Mouse (Mus musculus): ENCODE measurements around the gene Gm45837. TPM values are rescaled to one million over a fixed set of nuclear protein-coding genes. Genes with fewer than 3 reads are reported as not detected.

Gm45837 gene
- total and polyA plus RNA-seq, 2 experiments from 2014 or later = not detected

DNA sequence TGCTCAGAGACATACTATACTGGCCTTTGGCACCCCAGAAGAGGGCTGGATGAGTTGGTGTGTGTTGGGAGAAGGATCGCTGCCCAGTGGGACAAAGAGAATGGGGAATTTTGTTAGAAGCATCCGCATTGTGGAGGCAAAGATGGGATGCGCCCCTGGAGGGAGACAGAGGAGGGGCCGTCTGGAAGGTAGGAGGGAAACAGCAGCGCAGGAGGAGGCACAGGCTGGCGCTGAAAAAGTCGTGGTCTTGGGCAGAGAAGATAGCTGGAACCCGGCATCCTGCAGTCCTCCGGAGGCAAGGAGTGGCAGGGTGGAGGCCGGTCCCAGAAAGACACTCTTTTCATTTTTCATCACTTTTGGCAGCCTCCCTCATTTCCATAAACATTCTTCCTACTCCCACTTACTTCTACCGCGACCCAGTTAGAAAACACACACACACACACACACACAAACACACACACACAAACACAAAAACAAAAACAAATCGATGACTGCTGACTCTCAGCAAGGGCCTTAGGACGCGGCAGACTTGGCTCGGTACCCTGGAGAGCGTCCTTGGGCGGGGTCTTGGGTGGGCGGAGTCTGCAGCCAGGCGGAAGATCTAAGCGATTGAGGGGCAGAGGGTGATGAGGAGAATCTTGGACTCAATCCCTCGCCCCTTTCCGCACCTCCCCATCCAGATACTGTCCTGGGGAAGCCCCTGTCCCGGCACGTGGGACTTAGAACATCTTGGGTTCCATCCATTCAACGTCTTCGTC lies 8.5 kb downstream of the Gm45837 start:
- TF ChIP-seq CTCF (IDR thresholded peaks at IDR 0.05) = no peak
- H3K4me3 ChIP-seq (ENCODE audit: low read depth, low read length) = no peak overlapping the region
- no peak overlapping the region for H3K4me2 ChIP-seq (ENCODE audit: low read depth, low read length, poor library complexity, severe bottlenecking)
- ATAC-seq (ENCODE audit: low FRiP score) (no peak), DNase-seq (ENCODE audit: low spot score) (no peak)
- 6% methylated on average over 27 of the region's 27 CpGs for WGBS
- no peak overlapping the region for H3K9ac ChIP-seq (replicated peaks; ENCODE audit: low read length, poor library complexity, severe bottlenecking)
- peaks cover 23% of the 10 kb centered on the region; the same call in 1 of the 2 replicates for H3K4me1 ChIP-seq (ENCODE audit: insufficient read depth, low read length)
- H3K27me3 ChIP-seq (ENCODE audit: insufficient read depth, low read length) = peaks cover 6% of the 10 kb centered on the region; the same call in 1 of the 2 replicates
- no peaks in the 10 kb centered on the region for H3K36me3 ChIP-seq (ENCODE audit: insufficient read depth, low read length)
- no peaks in the 10 kb centered on the region for H3K9me3 ChIP-seq (ENCODE audit: low read length)
- H3K27ac ChIP-seq (ENCODE audit: low read depth, low read length) = no peak overlapping the region

DNA sequence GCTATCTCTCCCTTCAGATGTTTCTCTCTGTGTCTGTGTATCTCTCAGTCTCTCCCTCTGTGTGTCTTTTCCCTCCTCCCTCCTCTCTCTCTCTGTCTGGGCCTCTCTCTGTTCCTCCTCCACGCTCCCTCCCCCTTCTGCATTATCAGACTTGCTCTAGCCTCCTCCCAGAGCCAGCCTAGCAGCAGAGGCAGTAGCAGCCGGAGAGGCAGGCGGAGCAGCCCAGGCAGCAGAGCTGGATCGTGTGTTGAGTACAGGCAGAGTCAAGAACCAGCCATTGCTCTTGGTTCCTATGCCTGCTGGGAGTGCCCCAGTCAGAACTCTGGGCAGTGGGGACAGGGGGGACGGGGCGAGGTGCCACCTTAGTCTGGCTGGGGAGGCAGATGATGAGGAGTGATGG lies 10.8 kb downstream of the Gm45837 start, which contains the start of gene Pde2a:
Pde2a (plus strand) TSS at position 163 of the 400 bp plus-strand sequence.
- H3K27ac ChIP-seq (ENCODE audit: low read depth, low read length) = peak within 1 kb of the TSS; percentile 39; the same call in 1 of the 2 replicates
- peaks cover 11% of the 10 kb centered on the region; the same call in 1 of the 2 replicates for H3K4me1 ChIP-seq (ENCODE audit: insufficient read depth, low read length)

DNA sequence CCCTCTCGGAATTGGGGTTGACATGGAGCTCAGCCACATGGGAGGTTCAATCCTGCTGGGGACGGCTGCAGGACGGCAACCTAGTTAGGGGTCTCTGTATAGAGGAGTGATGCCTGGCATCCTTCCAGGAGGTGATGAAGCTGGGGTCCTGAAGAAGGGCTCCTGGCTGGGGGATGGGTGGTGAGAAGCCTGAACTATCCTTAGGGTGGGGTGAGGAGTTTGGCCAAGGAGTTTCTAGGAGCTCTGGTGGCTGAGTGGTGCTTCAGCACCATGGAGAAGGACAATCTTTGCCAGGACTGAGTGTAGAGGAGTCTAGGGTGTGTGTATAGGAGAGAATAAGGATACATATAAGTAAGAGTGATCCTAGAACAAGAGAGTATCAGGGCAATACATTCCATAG lies 11.4 kb downstream of the Gm45837 start:
- Histone ChIP-seq H3K9ac (replicated peaks; ENCODE audit: low read length, poor library complexity, severe bottlenecking) (peak overlapping the region; percentile 15), H3K4me1 (ENCODE audit: insufficient read depth, low read length) (peaks cover 11% of the 10 kb centered on the region; the same call in 1 of the 2 replicates), H3K27ac (ENCODE audit: low read depth, low read length) (0 out of 2 replicates have a peak overlapping the region, but pooled peaks have one; percentile 39), H3K4me3 (ENCODE audit: low read depth, low read length) (peak overlapping the region; percentile 28), H3K27me3 (ENCODE audit: insufficient read depth, low read length) (peaks cover 6% of the 10 kb centered on the region; the same call in 1 of the 2 replicates), H3K36me3 (ENCODE audit: insufficient read depth, low read length) (no peaks in the 10 kb centered on the region), H3K4me2 (ENCODE audit: low read depth, low read length, poor library complexity, severe bottlenecking) (peak overlapping the region; percentile 58), H3K9me3 (ENCODE audit: low read length) (no peaks in the 10 kb centered on the region)
- no peak for TF ChIP-seq CTCF (IDR thresholded peaks at IDR 0.05)
- ATAC-seq (ENCODE audit: low FRiP score) (no peak), DNase-seq (ENCODE audit: low spot score) (no peak)
- 18% methylated on average over 3 of the region's 3 CpGs for WGBS

More for the DNA sequence above, 10.8 kb downstream of the Gm45837 start, which contains the start of gene Pde2a:
- H3K4me3 ChIP-seq (ENCODE audit: low read depth, low read length) = peak within 1 kb of the TSS; percentile 28
- WGBS = 14% methylated on average over 6 of the region's 6 CpGs
- DNase-seq (ENCODE audit: low spot score) = peak; percentile 64
- H3K36me3 ChIP-seq (ENCODE audit: insufficient read depth, low read length) = no peaks in the 10 kb centered on the region
- H3K9me3 ChIP-seq (ENCODE audit: low read length) = no peaks in the 10 kb centered on the region
- H3K27me3 ChIP-seq (ENCODE audit: insufficient read depth, low read length) = peaks cover 6% of the 10 kb centered on the region; the same call in 1 of the 2 replicates
- peak; percentile 71 for ATAC-seq (ENCODE audit: low FRiP score)
- H3K9ac ChIP-seq (replicated peaks; ENCODE audit: low read length, poor library complexity, severe bottlenecking) = peak within 1 kb of the TSS; percentile 15
- peak within 1 kb of the TSS; percentile 58 for H3K4me2 ChIP-seq (ENCODE audit: low read depth, low read length, poor library complexity, severe bottlenecking)
- no peak for TF ChIP-seq CTCF (IDR thresholded peaks at IDR 0.05)

DNA sequence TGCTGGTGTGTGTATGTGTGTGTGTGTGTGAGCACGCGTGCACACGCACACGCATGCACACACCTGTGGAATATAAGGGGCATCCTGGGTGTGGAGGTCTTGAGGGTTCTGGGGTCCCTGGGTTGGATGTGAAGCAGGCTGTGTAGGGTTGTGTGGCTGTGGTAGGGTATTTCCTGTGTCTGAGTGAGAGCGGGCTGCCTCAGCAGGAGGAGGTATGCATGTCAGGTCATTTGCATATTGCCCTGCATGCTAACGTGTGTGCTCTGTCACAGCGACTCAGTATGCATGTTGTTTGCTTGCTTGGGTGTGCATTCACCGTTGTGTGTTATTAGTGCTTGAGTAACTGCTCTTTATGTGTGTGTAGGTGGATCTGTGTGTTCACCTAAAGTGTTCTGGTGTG lies 12.0 kb downstream of the Gm45837 start:
- H3K9me3 ChIP-seq (ENCODE audit: low read length) = no peaks in the 10 kb centered on the region
- H3K36me3 ChIP-seq (ENCODE audit: insufficient read depth, low read length) = no peaks in the 10 kb centered on the region
- H3K4me3 ChIP-seq (ENCODE audit: low read depth, low read length) = peak overlapping the region; percentile 28; the same call in 1 of the 2 replicates
- no peak overlapping the region for H3K27ac ChIP-seq (ENCODE audit: low read depth, low read length)
- ATAC-seq (ENCODE audit: low FRiP score) (no peak), DNase-seq (ENCODE audit: low spot score) (no peak)
- H3K27me3 ChIP-seq (ENCODE audit: insufficient read depth, low read length) = peaks cover 6% of the 10 kb centered on the region; the same call in 1 of the 2 replicates
- 78% methylated on average over 8 of the region's 8 CpGs for WGBS
- peaks cover 11% of the 10 kb centered on the region; the same call in 1 of the 2 replicates for H3K4me1 ChIP-seq (ENCODE audit: insufficient read depth, low read length)
- TF ChIP-seq CTCF (IDR thresholded peaks at IDR 0.05) = no peak
- H3K4me2 ChIP-seq (ENCODE audit: low read depth, low read length, poor library complexity, severe bottlenecking) = peak overlapping the region; percentile 58
- no peak overlapping the region for H3K9ac ChIP-seq (replicated peaks; ENCODE audit: low read length, poor library complexity, severe bottlenecking)

DNA sequence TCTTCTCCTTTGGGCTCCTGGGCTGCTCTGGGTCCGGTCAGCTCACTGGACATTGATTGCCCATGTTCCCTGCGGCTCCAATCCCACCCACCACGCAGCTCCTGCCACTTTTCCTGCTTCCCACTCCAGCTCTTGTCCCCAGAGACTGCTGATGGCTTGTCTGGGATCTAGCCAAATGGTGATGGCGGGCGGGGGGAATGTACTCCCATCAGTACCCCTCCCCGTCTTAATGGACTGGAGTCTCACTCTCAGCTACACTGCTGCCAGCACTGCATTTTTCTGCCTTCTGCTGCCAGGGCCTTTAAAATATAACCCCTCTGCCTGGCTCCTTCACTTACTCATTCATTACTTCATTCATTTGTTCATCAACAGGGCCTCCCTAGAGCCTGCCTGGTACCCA lies 13.3 kb downstream of the Gm45837 start:
- WGBS = 71% methylated on average over 6 of the region's 6 CpGs

DNA sequence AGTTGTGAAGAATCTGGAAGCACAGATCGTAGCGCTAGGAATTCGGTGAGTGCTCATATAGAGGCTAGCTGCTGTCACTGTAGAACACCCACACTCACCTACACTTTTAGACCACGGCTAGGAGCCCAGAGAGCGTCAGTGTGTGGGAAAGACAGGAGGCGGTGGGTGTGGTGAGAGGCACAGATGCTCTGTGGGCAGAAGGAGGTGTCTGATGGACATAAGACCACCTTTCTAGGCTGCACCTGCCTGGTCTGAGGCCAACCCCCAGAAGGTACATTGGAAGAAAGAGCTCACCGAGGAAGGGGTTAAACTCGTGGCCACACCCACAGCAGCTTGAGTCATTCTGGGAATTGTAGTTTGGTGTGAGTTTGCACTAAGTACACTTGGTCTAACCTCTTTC lies 16.0 kb downstream of the Gm45837 start:
- no peak for TF ChIP-seq CTCF (IDR thresholded peaks at IDR 0.05)
- H3K4me3 ChIP-seq (ENCODE audit: low read depth, low read length) = no peak overlapping the region
- 77% methylated on average over 8 of the region's 8 CpGs for WGBS
- H3K9me3 ChIP-seq (ENCODE audit: low read length) = no peaks in the 10 kb centered on the region
- DNase-seq (ENCODE audit: low spot score) = no peak
- H3K27me3 ChIP-seq (ENCODE audit: insufficient read depth, low read length) = no peaks in the 10 kb centered on the region
- no peak for ATAC-seq (ENCODE audit: low FRiP score)
- no peak overlapping the region for H3K9ac ChIP-seq (replicated peaks; ENCODE audit: low read length, poor library complexity, severe bottlenecking)
- H3K4me1 ChIP-seq (ENCODE audit: insufficient read depth, low read length) = no peaks in the 10 kb centered on the region; the same call in 1 of the 2 replicates
- H3K36me3 ChIP-seq (ENCODE audit: insufficient read depth, low read length) = no peaks in the 10 kb centered on the region
- H3K27ac ChIP-seq (ENCODE audit: low read depth, low read length) = no peak overlapping the region
- H3K4me2 ChIP-seq (ENCODE audit: low read depth, low read length, poor library complexity, severe bottlenecking) = peak overlapping the region; percentile 30

More for the DNA sequence above, 13.3 kb downstream of the Gm45837 start:
- no peak for TF ChIP-seq CTCF (IDR thresholded peaks at IDR 0.05)
- H3K4me1 ChIP-seq (ENCODE audit: insufficient read depth, low read length) = peaks cover 11% of the 10 kb centered on the region; the same call in 1 of the 2 replicates
- no peak for ATAC-seq (ENCODE audit: low FRiP score)
- H3K27ac ChIP-seq (ENCODE audit: low read depth, low read length) = no peak overlapping the region
- H3K4me2 ChIP-seq (ENCODE audit: low read depth, low read length, poor library complexity, severe bottlenecking) = no peak overlapping the region
- H3K4me3 ChIP-seq (ENCODE audit: low read depth, low read length) = no peak overlapping the region
- H3K27me3 ChIP-seq (ENCODE audit: insufficient read depth, low read length) = peaks cover 6% of the 10 kb centered on the region; the same call in 1 of the 2 replicates
- DNase-seq (ENCODE audit: low spot score) = peak; percentile 50
- H3K9me3 ChIP-seq (ENCODE audit: low read length) = no peaks in the 10 kb centered on the region
- no peaks in the 10 kb centered on the region for H3K36me3 ChIP-seq (ENCODE audit: insufficient read depth, low read length)
- no peak overlapping the region for H3K9ac ChIP-seq (replicated peaks; ENCODE audit: low read length, poor library complexity, severe bottlenecking)
